Mouse (Mus musculus) bone marrow macrophage, adult 2 months (primary cell): ENCODE measurements around the gene Bcam. TPM values are rescaled to one million over a fixed set of nuclear protein-coding genes. Genes with fewer than 3 reads are reported as not detected.

Experiments used
- H3K27ac ChIP-seq: 2 replicates; pipeline ENCODE4 v1.5.1; 2012; ENCODE audit warnings: low read depth, low read length; ENCODE audit not compliant: insufficient read depth
- H3K4me1 ChIP-seq: 2 replicates; pipeline ENCODE4 v1.6.1; 2012; ENCODE audit warnings: low read length; ENCODE audit not compliant: control insufficient read depth, insufficient read depth
- H3K4me3 ChIP-seq: 2 replicates; pipeline ENCODE4 v1.5.1; 2012; ENCODE audit warnings: mild to moderate bottlenecking, low read length, moderate library complexity; ENCODE audit not compliant: insufficient read depth
- CTCF ChIP-seq: IDR thresholded peaks from 2 replicates; pipeline ENCODE4 v1.5.1; 2012; ENCODE audit warnings: low read depth, mild to moderate bottlenecking, low read length, moderate library complexity
- POLR2A ChIP-seq: IDR thresholded peaks from 2 replicates; pipeline ENCODE4 v1.6.1; 2012; ENCODE audit warnings: mild to moderate bottlenecking, low read depth, low read length, borderline replicate concordance
- polyA plus RNA-seq: library from polyadenylated mRNA; stranded (reverse); fragments of >200 nt; gene quantifications from 2 replicates; pipeline ENCODE4 v1.2.4, GENCODE M21; 2012; ENCODE audit not compliant: missing spikeins, insufficient read depth, insufficient read length

Bcam gene
- polyA plus RNA-seq, 1 experiment = 0.52 TPM

DNA sequence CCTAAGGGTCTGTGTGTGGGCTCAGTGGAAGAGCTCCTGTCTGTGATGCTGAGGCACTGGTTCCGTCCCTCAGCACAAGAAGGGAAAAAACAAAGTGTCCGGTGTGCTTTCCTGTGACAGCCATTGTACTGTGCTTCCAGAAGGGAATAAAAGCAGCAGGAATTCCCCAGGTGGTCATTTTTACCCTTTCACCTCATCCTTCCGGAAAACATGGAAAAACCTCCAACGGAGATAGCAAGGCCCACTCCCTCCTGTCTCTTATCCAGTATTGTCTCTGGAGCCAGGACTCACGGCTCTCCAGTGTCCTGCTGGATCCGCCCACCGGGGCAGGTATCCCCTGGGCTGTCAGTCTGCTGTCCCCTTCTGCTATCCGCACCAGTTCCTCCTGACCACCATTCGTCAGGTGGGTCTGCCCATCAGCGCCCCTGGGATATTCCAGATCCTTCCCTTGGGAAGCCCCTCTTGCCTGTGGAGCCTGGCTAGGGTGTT is 36.6 kb downstream of the Bcam start:
- Histone ChIP-seq H3K27ac (no peak overlapping the region), H3K4me3 (no peak overlapping the region), H3K4me1 (no peaks in the 10 kb centered on the region)
- TF ChIP-seq POLR2A (no peak), CTCF (no peak)

DNA sequence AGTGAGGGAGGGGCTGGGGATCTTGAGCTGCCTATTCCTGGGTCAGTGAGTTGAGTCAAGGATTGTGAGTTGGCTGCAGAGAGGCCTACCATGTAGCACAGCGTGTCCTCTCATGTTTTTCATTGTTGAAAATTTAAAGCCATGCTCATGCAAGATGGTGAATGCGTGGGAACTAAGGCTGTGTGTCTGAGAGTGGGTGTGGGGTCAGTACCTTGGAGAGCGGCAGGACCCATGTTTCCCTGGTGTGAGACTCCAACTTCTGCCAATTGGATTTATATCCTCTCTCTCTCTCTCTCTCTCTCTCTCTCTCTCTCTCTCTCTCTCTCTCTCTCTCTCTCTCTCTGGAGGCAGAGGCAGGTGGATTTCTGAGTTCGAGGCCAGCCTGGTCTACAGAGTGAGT is 44.3 kb downstream of the Bcam start:
- H3K27ac ChIP-seq = no peak overlapping the region
- H3K4me1 ChIP-seq = no peaks in the 10 kb centered on the region
- TF ChIP-seq CTCF (no peak), POLR2A (no peak)

DNA sequence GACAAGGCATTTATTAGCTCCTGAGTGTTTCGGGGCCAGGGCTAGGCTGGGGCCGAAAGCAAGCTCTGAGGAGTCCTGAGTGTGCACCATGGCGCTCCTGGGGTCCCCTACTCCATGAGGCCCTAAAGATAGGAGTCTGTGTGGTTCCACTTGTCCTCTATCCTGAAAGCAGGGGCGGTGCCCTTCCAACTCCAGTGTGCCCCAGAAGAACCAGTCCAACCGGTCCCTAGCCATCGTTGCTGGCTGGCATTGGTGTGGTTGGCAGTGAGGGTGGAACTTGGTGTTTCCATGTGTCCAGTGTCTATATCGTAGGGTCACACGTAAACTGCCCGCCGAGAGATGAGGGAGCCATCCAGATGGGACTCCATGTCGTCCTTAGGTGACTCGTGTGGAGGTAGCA is 46.6 kb downstream of the Bcam start:
- H3K4me3 ChIP-seq = no peak overlapping the region
- no peak overlapping the region for H3K27ac ChIP-seq
- TF ChIP-seq POLR2A = no peak
- no peak for TF ChIP-seq CTCF
- no peaks in the 10 kb centered on the region for H3K4me1 ChIP-seq

More for the DNA sequence above, 44.3 kb downstream of the Bcam start:
- H3K4me3 ChIP-seq = no peak overlapping the region

DNA sequence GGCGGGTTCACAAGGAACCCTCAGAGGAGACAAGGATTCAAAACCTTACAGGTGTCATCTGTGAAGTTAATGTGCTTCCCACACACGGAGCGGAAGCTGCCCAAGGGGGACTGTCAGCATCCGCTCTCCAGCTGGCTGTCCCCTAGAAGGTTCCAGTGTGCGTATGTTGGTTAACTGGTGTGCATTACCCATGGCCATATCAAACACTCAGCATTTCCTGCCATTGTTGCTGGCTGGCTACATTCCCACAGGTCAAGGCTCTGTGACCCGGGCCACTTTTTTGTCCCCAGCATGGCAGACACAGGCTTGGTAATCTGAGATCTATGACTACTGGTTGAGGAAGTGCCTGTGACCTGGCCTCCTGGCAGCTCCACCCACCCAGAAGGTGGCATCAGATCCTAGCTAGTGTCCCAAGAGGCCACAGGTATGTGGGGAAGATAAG is 48.0 kb downstream of the Bcam start:
- TF ChIP-seq POLR2A (no peak), CTCF (no peak)
- Histone ChIP-seq H3K4me1 (peaks cover 4% of the 10 kb centered on the region; the same call in 1 of the 2 replicates), H3K4me3 (no peak overlapping the region), H3K27ac (no peak overlapping the region)

DNA sequence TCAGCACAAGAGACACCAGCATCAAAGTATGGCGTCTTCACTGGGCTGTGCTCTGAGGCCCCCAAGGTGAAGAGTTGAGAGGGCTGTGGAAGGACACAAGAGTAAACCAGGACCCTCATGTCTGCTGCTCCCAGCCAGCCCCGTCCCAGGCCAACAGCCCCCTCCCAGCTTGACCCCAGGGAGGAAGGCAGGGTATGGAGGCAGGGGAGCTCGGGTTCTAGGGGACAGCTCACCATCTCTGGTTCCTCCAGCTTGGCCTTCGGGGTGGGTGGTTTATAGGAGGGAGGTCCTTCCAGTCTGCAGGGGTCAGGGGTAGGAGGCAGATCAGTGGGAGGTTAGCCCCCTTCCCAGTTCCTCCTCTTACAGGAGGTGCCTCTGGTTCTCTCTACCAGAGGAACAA is 51.6 kb downstream of the Bcam start:
- no peak overlapping the region for H3K27ac ChIP-seq
- peaks cover 9% of the 10 kb centered on the region for H3K4me1 ChIP-seq
- no peak overlapping the region for H3K4me3 ChIP-seq
- TF ChIP-seq POLR2A = no peak
- TF ChIP-seq CTCF = no peak

DNA sequence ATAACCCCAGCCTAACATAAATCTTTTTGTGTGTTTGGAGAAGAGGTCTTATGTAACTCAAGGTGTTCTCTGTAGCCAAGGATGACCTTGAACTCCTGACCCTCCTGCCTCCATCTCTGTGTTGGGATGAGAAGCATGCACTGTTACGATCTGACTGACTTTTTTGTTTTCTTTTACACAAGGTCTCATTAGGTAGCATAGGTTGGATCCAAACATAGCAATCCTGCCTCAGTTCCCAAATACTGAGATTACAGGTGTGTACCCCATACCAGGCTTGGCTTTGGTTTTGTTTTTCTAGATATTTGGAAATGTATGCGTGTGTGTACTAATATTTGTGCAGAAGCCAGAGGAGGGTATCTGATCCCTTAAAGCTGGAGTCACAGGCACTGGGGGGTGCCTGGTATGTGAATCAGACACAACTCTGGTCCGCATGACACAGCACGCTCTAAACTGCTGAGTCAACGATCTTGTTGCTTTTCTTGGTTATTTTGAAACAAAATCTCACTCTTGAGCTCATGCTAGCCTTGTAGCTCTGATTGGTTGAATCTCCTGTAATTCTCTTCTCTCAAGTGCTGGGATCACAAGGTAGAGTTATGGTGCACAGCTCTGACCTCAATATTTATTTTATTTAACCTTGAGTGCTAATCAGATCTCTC is 52.4 kb downstream of the Bcam start:
- no peak overlapping the region for H3K4me3 ChIP-seq
- H3K4me1 ChIP-seq = peaks cover 15% of the 10 kb centered on the region
- H3K27ac ChIP-seq = no peak overlapping the region
- TF ChIP-seq POLR2A (no peak), CTCF (no peak)

DNA sequence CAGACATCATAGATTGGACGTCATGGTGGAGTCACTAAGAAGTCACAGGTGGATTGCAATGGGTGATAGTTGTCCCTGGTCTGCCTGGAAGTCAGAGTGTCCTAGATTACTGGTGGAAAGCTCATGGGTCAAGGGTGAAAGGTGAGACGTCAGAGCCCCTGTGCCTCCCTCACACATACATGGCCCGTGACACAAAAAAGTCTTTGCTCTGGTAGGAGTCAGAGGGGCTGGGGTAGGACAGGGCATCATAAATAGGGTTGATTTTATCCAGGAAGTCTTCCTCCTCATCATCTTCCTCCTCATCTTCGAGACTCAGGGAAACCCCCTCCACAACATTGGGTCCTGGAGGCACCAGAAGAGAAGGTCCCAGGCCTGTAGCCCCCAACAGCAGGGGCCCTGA is 53.5 kb downstream of the Bcam start:
- no peak overlapping the region for H3K4me3 ChIP-seq
- H3K4me1 ChIP-seq = peaks cover 15% of the 10 kb centered on the region
- H3K27ac ChIP-seq = no peak overlapping the region
- TF ChIP-seq CTCF (no peak), POLR2A (no peak)

DNA sequence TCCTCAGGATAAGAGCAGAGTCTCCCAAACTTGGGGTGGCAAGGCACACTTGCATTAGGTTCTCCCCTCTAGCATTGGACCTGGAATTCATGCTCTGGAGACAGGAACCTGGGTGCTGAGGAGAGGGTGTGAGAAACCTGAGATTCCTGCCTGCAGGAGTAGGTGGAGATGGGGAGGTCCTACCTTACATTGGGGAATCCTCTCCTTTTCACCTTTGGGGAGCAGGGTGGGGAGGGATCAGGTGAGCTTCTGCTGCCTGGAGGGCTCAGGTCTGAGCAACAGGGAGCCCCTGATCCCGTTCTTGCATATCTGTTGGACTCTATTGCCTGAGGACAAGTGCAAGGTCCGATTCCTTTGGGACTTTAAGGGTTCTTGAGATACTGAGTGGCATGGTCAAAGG is 54.0 kb downstream of the Bcam start:
- Histone ChIP-seq H3K27ac (peak overlapping the region; percentile 72), H3K4me3 (peak overlapping the region; percentile 9), H3K4me1 (peaks cover 15% of the 10 kb centered on the region)
- TF ChIP-seq POLR2A (no peak), CTCF (no peak)

DNA sequence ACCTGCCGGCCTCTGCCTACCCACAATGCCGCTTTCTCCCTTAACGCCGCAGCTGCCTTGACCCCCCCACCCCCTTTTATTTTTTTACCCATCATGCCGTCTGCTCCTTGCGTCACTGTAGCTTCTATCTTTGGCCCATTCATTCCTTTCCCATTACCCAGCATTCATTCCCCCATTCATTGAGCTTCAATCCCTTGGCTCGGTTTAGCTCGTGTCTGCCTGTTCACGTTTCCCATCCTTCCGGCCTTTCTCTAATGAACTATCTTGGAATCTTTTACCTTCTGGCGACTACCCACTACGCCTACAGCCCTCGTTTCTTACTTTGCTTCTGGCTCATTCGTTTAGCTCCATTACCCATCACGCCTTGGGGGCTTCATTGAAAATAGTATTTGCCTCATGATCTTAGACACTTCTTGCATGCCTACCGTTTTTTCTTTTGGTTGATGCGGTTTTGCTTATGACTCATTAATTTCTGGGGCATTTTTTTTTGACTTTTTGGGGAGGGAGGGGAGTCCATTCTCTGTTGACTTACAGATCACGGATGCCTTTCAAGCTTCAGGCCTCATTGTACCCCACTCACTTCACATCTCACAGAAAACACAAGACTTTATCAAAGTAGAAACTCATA is 54.6 kb downstream of the Bcam start:
- TF ChIP-seq CTCF = no peak
- TF ChIP-seq POLR2A = no peak
- H3K4me1 ChIP-seq = peaks cover 15% of the 10 kb centered on the region
- H3K27ac ChIP-seq = peak overlapping the region; percentile 72
- peak overlapping the region; percentile 58 for H3K4me3 ChIP-seq
